9 mouse cellular contexts compared by ENCODE assay signal in the genomic region with DNA sequence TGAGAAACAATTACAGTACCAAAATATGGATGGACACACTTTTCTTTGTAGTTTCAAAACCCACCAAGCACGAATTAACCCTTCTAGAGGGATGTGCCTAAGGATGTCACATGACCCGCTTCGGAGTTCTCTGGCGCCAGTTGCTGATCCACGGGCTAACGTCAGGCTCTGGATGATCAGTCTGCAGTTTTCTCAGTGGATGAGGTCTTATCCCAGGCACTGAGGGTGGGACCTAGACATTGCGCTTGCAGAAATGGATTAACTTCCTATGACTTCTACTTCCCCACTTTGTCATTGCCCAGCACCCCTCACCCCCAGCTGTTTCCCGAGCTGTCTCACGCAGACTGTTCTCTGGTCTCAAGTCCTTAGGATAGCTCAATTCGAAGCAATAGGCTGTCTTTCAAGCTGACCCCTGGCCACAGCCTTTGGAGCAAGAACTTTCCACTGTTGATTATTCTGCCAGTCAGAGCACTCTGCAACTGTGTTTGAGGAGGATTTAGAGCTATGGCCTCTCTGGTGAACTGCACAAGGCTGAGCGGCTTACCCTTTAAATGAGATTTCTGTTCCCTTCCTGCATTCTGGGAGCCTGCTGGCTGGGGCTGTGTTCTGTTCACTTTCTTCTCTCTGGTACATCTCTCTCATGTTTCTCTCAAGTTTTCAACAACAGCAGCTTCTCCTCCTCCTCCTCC. TPM values are rescaled to one million over a fixed set of nuclear protein-coding genes. Genes with fewer than 3 reads are reported as not detected.
A peak's percentile ranks its signal among the peaks of the same experiment; 100 is the strongest.
DNase-seq lines count a peak whose midpoint lies in the region; ATAC-seq and TF ChIP-seq lines count a peak whose summit lies in the region.
"Had no signal": no experiment of that assay in that cellular context is flagged by ENCODE, and none has a peak within 500 bp of the region (broad histone marks: within the 10 kb centered on the region; RNA-seq: fewer than 3 reads in every experiment).

No protein-coding gene starts in this region.

- TF ChIP-seq CTCF in C2C12 (IDR thresholded peaks at IDR 0.05; ENCODE audit: control insufficient read depth, insufficient read depth, insufficient read length) = no peak
- TF ChIP-seq CTCF in intestine, postnatal 0 days (IDR thresholded peaks at IDR 0.05; ENCODE audit: low read depth) = no peak

- H3K4me1 ChIP-seq in embryonic facial prominence, embryonic 12.5 days = 0 out of 2 replicates have a peak, but pooled peaks cover 3% of the 10 kb centered on the region
- H3K4me1 ChIP-seq in intestine, postnatal 0 days (replicated peaks; ENCODE audit: control insufficient read depth, insufficient read depth, low read length) = no peaks in the 10 kb centered on the region

- H3K9me3 ChIP-seq in embryonic facial prominence, embryonic 12.5 days = no peaks in the 10 kb centered on the region
- no peaks in the 10 kb centered on the region for H3K9me3 ChIP-seq in intestine, postnatal 0 days (ENCODE audit: control insufficient read depth)
- H3K9me3 ChIP-seq: G1E had no signal

- no peak overlapping the region for H3K4me3 ChIP-seq in C2C12 (ENCODE audit: insufficient read depth, poor library complexity, severe bottlenecking)
- H3K4me3 ChIP-seq in embryonic facial prominence, embryonic 12.5 days = peak overlapping the region; percentile 26
- H3K4me3 ChIP-seq in intestine, postnatal 0 days (ENCODE audit: low read depth, low read length) = peak overlapping the region; percentile 12; the same call in 1 of the 2 replicates
- H3K4me3 ChIP-seq in myocyte = no peak overlapping the region

- H3ac ChIP-seq in C2C12 (ENCODE audit: control insufficient read depth, insufficient read length, low read depth) = no peak overlapping the region
- H3ac ChIP-seq in myocyte (ENCODE audit: control insufficient read depth, insufficient read length) = no peak overlapping the region

- peak overlapping the region; percentile 55 for H3K4me2 ChIP-seq in embryonic facial prominence, embryonic 12.5 days (replicated peaks)
- H3K4me2 ChIP-seq in intestine, postnatal 0 days (replicated peaks; ENCODE audit: low read depth) = peak overlapping the region; percentile 63
- H3K4me2 ChIP-seq in myocyte (ENCODE audit: low read depth) = peak overlapping the region; percentile 38

- peak; percentile 88 for ATAC-seq in embryonic facial prominence, embryonic 12.5 days (ENCODE audit: insufficient number of reproducible peaks, insufficient read depth, low FRiP score, low TSS enrichment)
- ATAC-seq in intestine, postnatal 0 days = peak; percentile 66

- H3K79me3 ChIP-seq in C2C12 (ENCODE audit: low read depth) = no peaks in the 10 kb centered on the region

- DNase-seq in cerebellum, postnatal 14 days = peak; percentile 21
- DNase-seq in cerebellum, adult 8-10 months = no peak
- DNase-seq in ovary, postnatal 14 days (ENCODE audit: low spot score) = no peak
- no peak for DNase-seq in cerebellum, postnatal 36 days

- peak overlapping the region; percentile 53 for H3K9ac ChIP-seq in embryonic facial prominence, embryonic 12.5 days
- H3K9ac ChIP-seq in intestine, postnatal 0 days (ENCODE audit: low read depth, low read length) = no peak overlapping the region

- H3K79me2 ChIP-seq in C2C12 (ENCODE audit: control insufficient read depth, insufficient read depth) (no peaks in the 10 kb centered on the region), myocyte (ENCODE audit: control insufficient read depth, insufficient read depth) (no peaks in the 10 kb centered on the region)

- H3K27me3 ChIP-seq in C2C12 (ENCODE audit: control insufficient read depth, insufficient read depth, insufficient read length) = no peaks in the 10 kb centered on the region
- H3K27me3 ChIP-seq in embryonic facial prominence, embryonic 12.5 days = no peaks in the 10 kb centered on the region
- H3K27me3 ChIP-seq in intestine, postnatal 0 days (replicated peaks; ENCODE audit: control insufficient read depth, insufficient read depth, low read length) = no peaks in the 10 kb centered on the region
- no peaks in the 10 kb centered on the region for H3K27me3 ChIP-seq in myocyte (ENCODE audit: control insufficient read depth, insufficient read depth, insufficient read length)

- H3K36me3 ChIP-seq in C2C12 (ENCODE audit: control insufficient read depth, insufficient read depth) (peaks cover 13% of the 10 kb centered on the region), myocyte (ENCODE audit: control insufficient read depth, insufficient read depth) (no peaks in the 10 kb centered on the region)
- peaks cover 5% of the 10 kb centered on the region for H3K36me3 ChIP-seq in embryonic facial prominence, embryonic 12.5 days
- H3K36me3 ChIP-seq in intestine, postnatal 0 days (ENCODE audit: control insufficient read depth, insufficient read depth) = no peaks in the 10 kb centered on the region

- TF ChIP-seq POLR2A in myocyte (IDR thresholded peaks at IDR 0.05; ENCODE audit: insufficient read length, low read depth) = no peak

- no peak overlapping the region for H3K27ac ChIP-seq in embryonic facial prominence, embryonic 12.5 days
- no peak overlapping the region for H3K27ac ChIP-seq in intestine, postnatal 0 days (ENCODE audit: low read depth, low read length)

- WGBS in embryonic facial prominence, embryonic 12.5 days = 4% methylated on average over 11 of the region's 11 CpGs
- WGBS in intestine, postnatal 0 days = 3% methylated on average over 11 of the region's 11 CpGs

TF ChIP-seq in C2C12, 6 proteins besides CTCF, POLR2A, EP300 and RAD21:
- TF ChIP-seq MYOG (IDR thresholded peaks at IDR 0.05; ENCODE audit: control insufficient read depth, extremely low read depth, insufficient read length) (no peak), USF1 (IDR thresholded peaks at IDR 0.05; ENCODE audit: low read depth) (peak; percentile 51)

TF ChIP-seq in myocyte, 11 proteins besides CTCF, POLR2A, EP300 and RAD21:
- no peak for TF ChIP-seq POLR2AphosphoS2 (IDR thresholded peaks at IDR 0.05; ENCODE audit: insufficient read length, low read depth)
- peak; percentile 58 for TF ChIP-seq USF1 (IDR thresholded peaks at IDR 0.05; ENCODE audit: low read depth)

RNA-seq across cellular contexts. Expression of a gene that starts 7.6 kb away (rescaled TPM):
- not detected for polyA plus RNA-seq in C2C12 (2012; fragmentation: generic; extraction: Trizol)
- not detected in 2 replicates for polyA plus RNA-seq in embryonic facial prominence, embryonic 12.5 days (2016; fragmentation: Nextera tagmentation; extraction: Ambion mirVana)
- polyA plus RNA-seq in intestine, postnatal 0 days (2015; fragmentation: Nextera tagmentation; extraction: Ambion mirVana) = not detected in 2 replicates
- polyA plus RNA-seq in myocyte (2012; fragmentation: generic; extraction: Trizol) = not detected
- polyA plus RNA-seq: G1E had no signal

RNA-seq across cellular contexts. Expression of a gene that starts 26.7 kb away (rescaled TPM):
- polyA plus RNA-seq in C2C12 (2012; fragmentation: generic; extraction: Trizol) = not detected
- not detected in 2 replicates for polyA plus RNA-seq in embryonic facial prominence, embryonic 12.5 days (2016; fragmentation: Nextera tagmentation; extraction: Ambion mirVana)
- 0.07 and 0.10 TPM in 2 replicates for polyA plus RNA-seq in intestine, postnatal 0 days (2015; fragmentation: Nextera tagmentation; extraction: Ambion mirVana)
- polyA plus RNA-seq in myocyte (2012; fragmentation: generic; extraction: Trizol) = not detected
- polyA plus RNA-seq: G1E had no signal

Comparison
In these comparisons a context has a peak if more than half of its experiments do, and no peak if none do; other contexts are left out.
1. DNase-seq: peak in cerebellum, postnatal 14 days (2 of 2); none in cerebellum, adult 8-10 months (single experiment), ovary, postnatal 14 days (single experiment) and cerebellum, postnatal 36 days (0 of 2).
2. H3K4me3 ChIP-seq: peak in embryonic facial prominence, embryonic 12.5 days (single experiment) and intestine, postnatal 0 days (single experiment); none in C2C12 (single experiment) and myocyte (single experiment).
3. Peak in every context shown above with its lines, with median percentiles within 50 percentile points of each other: H3K4me2 ChIP-seq.